Mouse (Mus musculus) liver, postnatal 0 days (tissue): ENCODE measurements at regions not wholly inside any gene's neighbourhood (a gene's known extent, or its start where the extent isn't known, plus 50 kb on each side); places are given as distances from the start of the nearest gene placed in this dataset.

Experiments used
- CTCF ChIP-seq: sonication (generic); IDR thresholded peaks from 2 replicates; pipeline ENCODE4 v1.5.1; 2016; ENCODE audit warnings: antibody characterized with exemption, low read depth
- EP300 ChIP-seq: IDR thresholded peaks from 2 replicates; pipeline ENCODE4 v1.6.1; 2016; ENCODE audit warnings: antibody characterized with exemption, low read depth, mild to moderate bottlenecking

DNA sequence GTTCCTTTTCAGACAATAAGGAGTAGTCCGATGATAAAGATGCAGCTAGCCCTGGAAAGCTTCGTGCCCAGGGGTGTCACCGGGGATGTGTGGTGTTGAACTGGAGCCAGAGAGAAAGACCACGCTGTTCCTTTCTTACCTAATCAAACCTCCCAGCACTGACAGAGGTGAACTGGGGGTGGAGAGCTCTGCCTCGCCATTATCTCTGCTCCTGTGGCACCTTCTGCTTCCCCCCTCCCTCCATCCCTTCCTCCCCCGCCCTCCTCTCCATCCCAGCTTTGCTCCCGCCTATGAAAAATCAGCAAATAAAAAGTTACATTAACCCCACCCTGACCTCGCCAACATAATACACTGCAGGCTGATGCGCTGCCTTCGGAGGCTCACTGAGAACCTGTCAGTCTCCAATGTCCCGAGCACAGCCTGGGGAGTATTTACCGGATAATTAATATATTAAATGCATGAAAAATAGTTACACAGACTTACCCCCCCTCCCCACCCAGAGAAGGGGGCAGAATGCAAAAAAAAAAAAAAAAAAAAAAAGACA is 96.6 kb downstream of the Mrm1 start:
- TF ChIP-seq CTCF (no peak), EP300 (no peak)
